30 mouse cellular contexts compared by ENCODE assay signal in the genomic region with DNA sequence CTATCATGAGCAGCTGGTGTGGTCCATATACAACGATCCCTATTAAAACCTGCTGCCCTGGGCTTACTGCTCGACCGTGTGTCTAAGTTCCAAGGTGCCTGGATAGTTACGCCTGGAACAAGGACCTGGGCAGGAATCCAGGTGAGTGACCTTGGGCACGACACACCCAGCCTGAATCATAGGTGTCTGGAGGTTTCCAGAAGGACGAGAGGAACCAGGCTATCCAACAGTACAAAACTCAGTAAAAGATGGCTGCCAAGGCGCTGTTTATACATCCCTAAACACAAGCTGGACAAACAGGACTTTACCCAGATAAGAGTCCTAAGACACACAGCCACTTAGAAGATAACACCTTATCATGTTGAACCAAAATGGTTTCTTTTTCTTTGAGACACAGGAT.
DNase-seq lines count a peak whose midpoint lies in the region; ATAC-seq and TF ChIP-seq lines count a peak whose summit lies in the region.
"Had no signal": no experiment of that assay in that cellular context is flagged by ENCODE, and none has a peak within 500 bp of the region (broad histone marks: within the 10 kb centered on the region; RNA-seq: fewer than 3 reads in every experiment).

No protein-coding gene starts in this region.

- TF ChIP-seq EP300 in MEL (IDR thresholded peaks at IDR 0.05; ENCODE audit: low read depth in 1 of 2, low read length in 2 of 2), result no peak

- peak; percentile 60 for ATAC-seq in intestine, embryonic 16.5 days
- ATAC-seq in hindbrain, embryonic 16.5 days, result no peak
- ATAC-seq in inflammation-experienced regulatory T-cells, adult 6 months, result no peak
- ATAC-seq: forebrain, embryonic 16.5 days; hindbrain, postnatal 0 days had no signal

- H3K9ac ChIP-seq in MEL (ENCODE audit: control insufficient read depth, low read depth, low read length, poor library complexity, severe bottlenecking), result no peak overlapping the region
- H3K9ac ChIP-seq in intestine, embryonic 16.5 days (ENCODE audit: low read depth, low read length), result no peak overlapping the region
- no peak overlapping the region for H3K9ac ChIP-seq in hindbrain, embryonic 16.5 days (ENCODE audit: low read depth, low read length)
- H3K9ac ChIP-seq: embryonic facial prominence, embryonic 12.5 days; embryonic facial prominence, embryonic 15.5 days; forebrain, embryonic 12.5 days; heart, embryonic 12.5 days; heart, embryonic 15.5 days; hindbrain, embryonic 13.5 days had no signal

- no peaks in the 10 kb centered on the region for H3K79me2 ChIP-seq in MEL (ENCODE audit: control insufficient read depth, insufficient read depth, low read length, poor library complexity)

- peaks cover 0 to 4% of the 10 kb centered on the region in 2 experiments; a peak in 1 of 4 replicates for H3K4me1 ChIP-seq in MEL (ENCODE audit: control insufficient read depth in 1 of 2, insufficient read depth in 2 of 2, low read length in 2 of 2)
- peaks cover 26% of the 10 kb centered on the region for H3K4me1 ChIP-seq in intestine, embryonic 16.5 days (ENCODE audit: control insufficient read depth, insufficient read depth, low read length)
- peaks cover 35% of the 10 kb centered on the region for H3K4me1 ChIP-seq in small intestine, adult 2 months (ENCODE audit: control insufficient read depth, insufficient read depth, insufficient read length, low read length)
- H3K4me1 ChIP-seq in hindbrain, embryonic 16.5 days (ENCODE audit: control insufficient read depth, insufficient read depth, low read depth, low read length), result peaks cover 15% of the 10 kb centered on the region

- no peak overlapping the region for H3K27ac ChIP-seq in MEL (ENCODE audit: control insufficient read depth, low read depth, low read length)
- H3K27ac ChIP-seq in intestine, embryonic 16.5 days (ENCODE audit: low read length), result no peak overlapping the region
- H3K27ac ChIP-seq in small intestine, adult 2 months (ENCODE audit: insufficient read depth, low read depth, low read length), result peak overlapping the region; percentile 49; the same call in 1 of the 2 replicates
- H3K27ac ChIP-seq in hindbrain, embryonic 16.5 days (ENCODE audit: low read depth, low read length), result no peak overlapping the region
- H3K27ac ChIP-seq: embryonic facial prominence, embryonic 12.5 days; embryonic facial prominence, embryonic 15.5 days; forebrain, embryonic 12.5 days; gastrocnemius, adult 2 months; heart, embryonic 15.5 days; hindbrain, embryonic 10.5 days; hindbrain, embryonic 13.5 days; hindbrain, postnatal 0 days had no signal

- TF ChIP-seq RAD21 in MEL (IDR thresholded peaks at IDR 0.05; ENCODE audit: low read depth, low read length), result no peak

- H3K4me3 ChIP-seq in MEL (ENCODE audit: control insufficient read depth in 1 of 2, insufficient read depth in 1 of 2, low read depth in 2 of 2, low read length in 2 of 2), result no peak overlapping the region
- H3K4me3 ChIP-seq in intestine, embryonic 16.5 days (ENCODE audit: low read length), result no peak overlapping the region
- H3K4me3 ChIP-seq in small intestine, adult 2 months (ENCODE audit: low read depth, low read length), result no peak overlapping the region
- H3K4me3 ChIP-seq in hindbrain, embryonic 16.5 days (ENCODE audit: low read length), result no peak overlapping the region
- H3K4me3 ChIP-seq: embryonic facial prominence, embryonic 12.5 days; embryonic facial prominence, embryonic 15.5 days; forebrain, embryonic 12.5 days; gastrocnemius, adult 2 months; heart, embryonic 12.5 days; heart, embryonic 15.5 days; hindbrain, embryonic 10.5 days; hindbrain, embryonic 13.5 days had no signal

- no peaks in the 10 kb centered on the region for H3K27me3 ChIP-seq in MEL (ENCODE audit: control insufficient read depth in 1 of 2, insufficient read depth in 2 of 2, low read length in 2 of 2)
- H3K27me3 ChIP-seq in intestine, embryonic 16.5 days (replicated peaks; ENCODE audit: control insufficient read depth, insufficient read depth, low read length), result no peaks in the 10 kb centered on the region
- H3K27me3 ChIP-seq in small intestine, adult 2 months (ENCODE audit: control insufficient read depth, insufficient read depth, low read length), result no peaks in the 10 kb centered on the region
- no peaks in the 10 kb centered on the region for H3K27me3 ChIP-seq in hindbrain, embryonic 16.5 days (replicated peaks; ENCODE audit: control insufficient read depth, insufficient read depth, low read length)
- H3K27me3 ChIP-seq: CH12.LX; embryonic facial prominence, embryonic 12.5 days; embryonic facial prominence, embryonic 15.5 days; forebrain, embryonic 12.5 days; heart, embryonic 12.5 days; heart, embryonic 15.5 days; hindbrain, embryonic 13.5 days had no signal

- no peak for TF ChIP-seq POLR2A in MEL (IDR thresholded peaks at IDR 0.05; ENCODE audit: control insufficient read depth in 1 of 2, insufficient read depth in 1 of 2, low read depth in 1 of 2, low read length in 2 of 2, poor library complexity in 1 of 2)
- TF ChIP-seq POLR2A in small intestine, adult 2 months (IDR thresholded peaks at IDR 0.05; ENCODE audit: low read depth, low read length), result no peak

- WGBS in intestine, embryonic 16.5 days, result 72% methylated on average over 7 of the region's 7 CpGs
- WGBS in small intestine, adult 2 months, result 29% methylated on average over 7 of the region's 7 CpGs
- WGBS in hindbrain, embryonic 16.5 days, result 89% methylated on average over 7 of the region's 7 CpGs

- peak; percentile 7 for DNase-seq in MEL (ENCODE audit: low read depth, low spot score)
- DNase-seq in yolk sac, embryonic 10.5 days (ENCODE audit: low spot score), result peak; percentile 22
- no peak for DNase-seq in right cerebral cortex, postnatal 25 days
- DNase-seq: adrenal gland, adult 2 months; adrenal gland, postnatal 14 days; B cell, adult 2 months; cerebellum, adult 11 months; cerebellum, adult 2 months; cerebellum, adult 9-11 months; cerebellum, postnatal 25 days; gastrocnemius, adult 2 months; gastrocnemius, postnatal 25 days; heart, adult 18-20 months; heart, postnatal 10 days; heart, postnatal 36 days had no signal

- no peaks in the 10 kb centered on the region for H3K9me3 ChIP-seq in MEL (replicated peaks; ENCODE audit: insufficient read depth, low read length)
- H3K9me3 ChIP-seq in intestine, embryonic 16.5 days (ENCODE audit: control insufficient read depth, low read length), result no peaks in the 10 kb centered on the region
- H3K9me3 ChIP-seq in hindbrain, embryonic 16.5 days (ENCODE audit: control insufficient read depth, low read length), result no peaks in the 10 kb centered on the region
- H3K9me3 ChIP-seq: embryonic facial prominence, embryonic 12.5 days; embryonic facial prominence, embryonic 15.5 days; forebrain, embryonic 12.5 days; heart, embryonic 12.5 days; heart, embryonic 15.5 days; hindbrain, embryonic 10.5 days; hindbrain, embryonic 13.5 days had no signal

- H3K36me3 ChIP-seq in MEL (ENCODE audit: control insufficient read depth in 1 of 2, insufficient read depth in 2 of 2, low read length in 2 of 2), result no peaks in the 10 kb centered on the region
- H3K36me3 ChIP-seq in intestine, embryonic 16.5 days (ENCODE audit: control insufficient read depth, insufficient read depth, low read length), result no peaks in the 10 kb centered on the region
- H3K36me3 ChIP-seq in small intestine, adult 2 months (ENCODE audit: control insufficient read depth, insufficient read depth, low read length), result no peaks in the 10 kb centered on the region
- no peaks in the 10 kb centered on the region for H3K36me3 ChIP-seq in hindbrain, embryonic 16.5 days (ENCODE audit: control insufficient read depth, insufficient read depth, low read length)
- H3K36me3 ChIP-seq: embryonic facial prominence, embryonic 12.5 days; forebrain, embryonic 12.5 days; G1E; heart, embryonic 12.5 days; heart, embryonic 15.5 days; hindbrain, embryonic 13.5 days had no signal

- TF ChIP-seq CTCF in MEL (IDR thresholded peaks at IDR 0.05 in 2 of 3, conservative IDR thresholded peaks at IDR 0.05 in 1 of 3; ENCODE audit: control insufficient read depth in 1 of 3, insufficient read depth in 1 of 3, low read depth in 2 of 3, low read length in 3 of 3, poor library complexity in 1 of 3, severe bottlenecking in 1 of 3), result no peak
- no peak for TF ChIP-seq CTCF in small intestine, adult 2 months (IDR thresholded peaks at IDR 0.05; ENCODE audit: extremely low read depth, insufficient read length, insufficient replicate concordance, low read depth, low read length)

- H3K4me2 ChIP-seq in intestine, embryonic 16.5 days (ENCODE audit: low read depth, low read length), result no peak overlapping the region
- H3K4me2 ChIP-seq in hindbrain, embryonic 16.5 days (ENCODE audit: low read length), result no peak overlapping the region
- H3K4me2 ChIP-seq: embryonic facial prominence, embryonic 12.5 days; embryonic facial prominence, embryonic 15.5 days; forebrain, embryonic 12.5 days; heart, embryonic 12.5 days; heart, embryonic 15.5 days; hindbrain, embryonic 13.5 days had no signal

TF ChIP-seq in MEL, 35 proteins besides CTCF, POLR2A, EP300 and RAD21:
- TF ChIP-seq MAZ (IDR thresholded peaks at IDR 0.05; ENCODE audit: low read depth, low read length), result no peak
- peak; percentile 12; the same call in 1 of the 2 replicates for TF ChIP-seq TAL1 (IDR thresholded peaks at IDR 0.05; ENCODE audit: low read length)
